Mouse (Mus musculus): Measurements from ENCODE around the gene Defb35.

GRCm38 (mm10) chr8:21947311-21948017 is 9.3 kb downstream of the Defb35 start:
- TF ChIP-seq CTCF (IDR thresholded peaks at IDR 0.05; ENCODE audit: low read depth): no peak
- no peak for TF ChIP-seq EP300 (IDR thresholded peaks at IDR 0.05; ENCODE audit: low read depth)
